Mouse (Mus musculus): ENCODE results near the gene Trem3.

DNA sequence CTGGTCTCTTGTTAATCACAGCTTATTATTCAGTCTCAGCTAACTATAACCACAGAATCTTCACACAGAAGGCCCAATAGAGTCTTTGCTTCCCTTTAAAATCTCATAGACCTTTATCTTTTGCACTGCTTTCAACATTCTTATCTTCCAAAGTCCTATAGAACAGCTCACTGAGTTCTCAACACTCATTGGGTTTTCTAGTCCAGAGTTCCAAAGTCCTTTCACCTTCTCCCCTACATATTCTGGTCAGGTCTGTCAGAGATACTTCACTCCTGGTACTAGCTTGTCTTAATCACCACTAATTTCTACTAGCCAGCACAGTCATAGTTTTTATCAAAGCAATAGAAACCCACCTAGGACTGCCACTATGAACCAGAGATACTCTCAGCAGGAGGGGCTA lies 9.0 kb downstream of the Trem3 start:
- no peak for TF ChIP-seq POLR2A (IDR thresholded peaks at IDR 0.05; ENCODE audit: extremely low read depth, insufficient read depth, low read length)
- no peak for TF ChIP-seq CTCF (IDR thresholded peaks at IDR 0.05; ENCODE audit: extremely low read depth, insufficient read depth, low read length)
